Mouse (Mus musculus) MEL (cell line): Measurements from ENCODE around the gene Tatdn2. TPM values are rescaled to one million over a fixed set of nuclear protein-coding genes. Genes with fewer than 3 reads are reported as not detected.
A peak's percentile ranks its signal among the peaks of the same experiment; 100 is the strongest.

Experiments
- DNase-seq: peaks from one replicate; pipeline ENCODE4 v3.0.0; 2011; ENCODE audit warnings: low read depth, low spot score
- H3K27ac ChIP-seq: 2 replicates; pipeline ENCODE4 v1.5.1; 2012; ENCODE audit warnings: low read depth, mild to moderate bottlenecking, control low read depth, low read length, moderate library complexity; ENCODE audit not compliant: control insufficient read depth
- H3K27me3 ChIP-seq, 2 experiments: fragments of 150-350 bp in 1 of 2; sonication (generic) in 1 of 2; 2 replicates each; pipeline ENCODE4 v1.6.1; 2012; ENCODE audit warnings: low read length in 2 of 2, mild to moderate bottlenecking in 2 of 2, improper control_type of control experiment in 1 of 2, moderate library complexity in 1 of 2; ENCODE audit not compliant: insufficient read depth in 2 of 2, control insufficient read depth in 1 of 2
- H3K36me3 ChIP-seq, 2 experiments: 2 replicates each; pipeline ENCODE4 v1.6.1; 2012 to 2014; ENCODE audit warnings: low read length in 2 of 2, improper control_type of control experiment in 1 of 2, inconsistent platforms in 1 of 2, mild to moderate bottlenecking in 1 of 2; ENCODE audit not compliant: insufficient read depth in 2 of 2, control insufficient read depth in 1 of 2
- H3K4me1 ChIP-seq, 2 experiments: fragments of 150-350 bp in 1 of 2; sonication (generic) in 1 of 2; 2 replicates each; pipeline ENCODE4 v1.6.1; 2012; ENCODE audit warnings: low read length in 2 of 2, improper control_type of control experiment in 1 of 2, mild to moderate bottlenecking in 1 of 2; ENCODE audit not compliant: insufficient read depth in 2 of 2, control insufficient read depth in 1 of 2
- H3K4me3 ChIP-seq, 2 experiments: fragments of 150-350 bp in 1 of 2; sonication (generic) in 1 of 2; 2 replicates each; pipeline ENCODE4 v1.5.1; 2012; ENCODE audit warnings: low read depth in 2 of 2, low read length in 2 of 2, mild to moderate bottlenecking in 2 of 2, moderate library complexity in 2 of 2, control low read depth in 1 of 2, improper control_type of control experiment in 1 of 2; ENCODE audit not compliant: control insufficient read depth in 1 of 2, insufficient read depth in 1 of 2
- H3K79me2 ChIP-seq: 2 replicates; pipeline ENCODE4 v1.6.1; 2012; ENCODE audit warnings: mild to moderate bottlenecking, low read length, moderate library complexity; ENCODE audit not compliant: control insufficient read depth, poor library complexity, insufficient read depth
- H3K9ac ChIP-seq: 2 replicates; pipeline ENCODE4 v1.6.1; 2012; ENCODE audit warnings: low read depth, mild to moderate bottlenecking, control low read depth, low read length, moderate library complexity; ENCODE audit not compliant: control insufficient read depth, poor library complexity, severe bottlenecking
- H3K9me3 ChIP-seq: fragments of 150-350 bp; sonication (generic); replicated peaks from 2 replicates; pipeline ENCODE4 v1.6.1; 2012; ENCODE audit warnings: mild to moderate bottlenecking, low read length, improper control_type of control experiment, moderate library complexity; ENCODE audit not compliant: insufficient read depth
- E2F4 ChIP-seq: IDR thresholded peaks from 2 replicates; pipeline ENCODE4 v1.6.1; 2011; ENCODE audit warnings: low read depth, low read length, improper control_type of control experiment, borderline replicate concordance
- GABPA ChIP-seq: IDR thresholded peaks from 2 replicates; pipeline ENCODE4 v1.6.1; 2012; ENCODE audit warnings: low read depth, mild to moderate bottlenecking, inconsistent platforms, low read length, improper control_type of control experiment, moderate library complexity
- GATA1 ChIP-seq: IDR thresholded peaks from 2 replicates; pipeline ENCODE4 v1.6.1; 2011; ENCODE audit warnings: low read depth, low read length, improper control_type of control experiment
- HCFC1 ChIP-seq: IDR thresholded peaks from 2 replicates; pipeline ENCODE4 v1.6.1; 2012; ENCODE audit warnings: low read depth, mild to moderate bottlenecking, inconsistent platforms, low read length, improper control_type of control experiment, moderate library complexity
- JUND ChIP-seq: IDR thresholded peaks from 2 replicates; pipeline ENCODE4 v1.6.1; 2011; ENCODE audit warnings: low read depth, mild to moderate bottlenecking, improper control_type of control experiment, low read length
- KAT2A ChIP-seq: conservative IDR thresholded peaks from 2 replicates; pipeline ENCODE4 v1.6.1; 2012; ENCODE audit warnings: low read depth, low read length, improper control_type of control experiment, inconsistent platforms
- MAFK ChIP-seq: IDR thresholded peaks from 2 replicates; pipeline ENCODE4 v1.6.1; 2011; ENCODE audit warnings: low read depth, mild to moderate bottlenecking, low read length, improper control_type of control experiment, borderline replicate concordance
- MAX ChIP-seq: IDR thresholded peaks from 2 replicates; pipeline ENCODE4 v1.6.1; 2011; ENCODE audit warnings: low read length, improper control_type of control experiment
- MAZ ChIP-seq: IDR thresholded peaks from 2 replicates; pipeline ENCODE4 v1.6.1; 2012; ENCODE audit warnings: low read depth, mild to moderate bottlenecking, inconsistent platforms, low read length, improper control_type of control experiment
- MEF2A ChIP-seq: IDR thresholded peaks from 2 replicates; pipeline ENCODE4 v1.6.1; 2014; ENCODE audit warnings: low read depth, mild to moderate bottlenecking, inconsistent platforms, low read length, improper control_type of control experiment; ENCODE audit not compliant: poor library complexity, insufficient replicate concordance, severe bottlenecking; ENCODE audit errors: extremely low read depth
- MXI1 ChIP-seq: IDR thresholded peaks from 2 replicates; pipeline ENCODE4 v1.6.1; 2011; ENCODE audit warnings: mild to moderate bottlenecking, low read depth, low read length, improper control_type of control experiment
- NELFE ChIP-seq: IDR thresholded peaks from 2 replicates; pipeline ENCODE4 v1.6.1; 2011; ENCODE audit warnings: low read depth, low read length, improper control_type of control experiment
- POLR2A ChIP-seq, 2 experiments: IDR thresholded peaks; 2 replicates each; pipeline ENCODE4 v1.6.1; 2011 to 2012; ENCODE audit warnings: low read length in 2 of 2, mild to moderate bottlenecking in 2 of 2, control low read depth in 1 of 2, improper control_type of control experiment in 1 of 2, low read depth in 1 of 2, moderate library complexity in 1 of 2; ENCODE audit not compliant: control insufficient read depth in 1 of 2, insufficient read depth in 1 of 2, poor library complexity in 1 of 2
- POLR2AphosphoS2 ChIP-seq: IDR thresholded peaks from 2 replicates; pipeline ENCODE4 v1.6.1; 2011; ENCODE audit warnings: low read length, improper control_type of control experiment
- SIN3A ChIP-seq: IDR thresholded peaks from 2 replicates; pipeline ENCODE4 v1.6.1; 2012; ENCODE audit warnings: low read length, improper control_type of control experiment, inconsistent platforms
- SMC3 ChIP-seq: IDR thresholded peaks from 2 replicates; pipeline ENCODE4 v1.6.1; 2011; ENCODE audit warnings: low read depth, low read length, improper control_type of control experiment
- UBTF ChIP-seq: IDR thresholded peaks from 2 replicates; pipeline ENCODE4 v1.6.1; 2012; ENCODE audit warnings: low read depth, mild to moderate bottlenecking, inconsistent platforms, low read length, improper control_type of control experiment, moderate library complexity, borderline replicate concordance; ENCODE audit not compliant: insufficient read depth
- USF1 ChIP-seq: IDR thresholded peaks from 2 replicates; pipeline ENCODE4 v1.6.1; 2014; ENCODE audit warnings: low read depth, mild to moderate bottlenecking, inconsistent platforms, low read length, improper control_type of control experiment, moderate library complexity
- USF2 ChIP-seq, 2 experiments: IDR thresholded peaks; 2 replicates each; pipeline ENCODE4 v1.6.1; 2011 to 2012; ENCODE audit warnings: improper control_type of control experiment in 2 of 2, low read length in 2 of 2, borderline replicate concordance in 1 of 2, inconsistent platforms in 1 of 2, low read depth in 1 of 2, mild to moderate bottlenecking in 1 of 2; ENCODE audit not compliant: insufficient read depth in 1 of 2
- ZC3H11A ChIP-seq: IDR thresholded peaks from 2 replicates; pipeline ENCODE4 v1.6.1; 2012; ENCODE audit warnings: low read depth, mild to moderate bottlenecking, inconsistent platforms, low read length, improper control_type of control experiment
- ZKSCAN1 ChIP-seq: IDR thresholded peaks from 2 replicates; pipeline ENCODE4 v1.6.1; 2012; ENCODE audit warnings: low read depth, mild to moderate bottlenecking, inconsistent platforms, low read length, improper control_type of control experiment, moderate library complexity
- polyA plus RNA-seq, 2 experiments: library from polyadenylated mRNA; stranded (reverse) in 1 of 2; unstranded in 1 of 2; fragments of >175 nt in 1 of 2; fragments of >200 nt in 1 of 2; gene quantifications; 2 replicates each; pipeline versions ENCODE4 v1.2.1 to v1.2.4; 2012; ENCODE audit warnings: low replicate concordance in 2 of 2, low read depth in 1 of 2; ENCODE audit not compliant: insufficient read length in 2 of 2, insufficient read depth in 1 of 2, missing spikeins in 1 of 2
- total RNA-seq: library from RNA; depleted of rRNA; stranded (reverse); fragments of 300-350 nt; gene quantifications from 2 replicates; pipeline ENCODE4 v1.2.3, GENCODE M21; 2012

Gene Tatdn2
- total and polyA plus RNA-seq, 3 experiments, result 102 to 136 (median 121) TPM

- Histone ChIP-seq H3K27ac (no peak overlapping the region), H3K36me3 (peaks cover 0 to 15% of the 10 kb centered on the region in 2 experiments; a peak in 2 of 4 replicates), H3K9me3 (no peaks in the 10 kb centered on the region), H3K4me1 (no peaks in the 10 kb centered on the region), H3K27me3 (no peaks in the 10 kb centered on the region), H3K79me2 (no peaks in the 10 kb centered on the region), H3K4me3 (no peak overlapping the region), H3K9ac (no peak overlapping the region)
- DNase-seq, result no peak
- TF ChIP-seq ZC3H11A (no peak), MAZ (no peak), USF2 (IDR thresholded peaks at IDR 0.05; ENCODE audit: borderline replicate concordance in 1 of 2, insufficient read depth in 1 of 2, low read depth in 1 of 2, low read length in 2 of 2) (no peak), JUND (no peak), UBTF (no peak), GABPA (no peak), POLR2AphosphoS2 (no peak), USF1 (no peak), MXI1 (no peak), MAFK (no peak), GATA1 (no peak), SMC3 (no peak), POLR2A (IDR thresholded peaks at IDR 0.05; ENCODE audit: control insufficient read depth in 1 of 2, insufficient read depth in 1 of 2, low read depth in 1 of 2, low read length in 2 of 2, poor library complexity in 1 of 2) (no peak), ZKSCAN1 (no peak), NELFE (no peak), HCFC1 (no peak), SIN3A (no peak), E2F4 (no peak), MAX (no peak), MEF2A (no peak)
Observed at GRCm38 (mm10) chr6:113721061-113721460, 24.2 kb downstream of the Tatdn2 start.

GRCm38 (mm10) chr6:113728181-113728580, 31.3 kb downstream of the Tatdn2 start:
- H3K36me3 ChIP-seq, result peaks cover 3 to 17% of the 10 kb centered on the region in 2 experiments; a peak in 3 of 4 replicates
- no peak for DNase-seq
- no peak overlapping the region for H3K27ac ChIP-seq
- H3K27me3 ChIP-seq, result no peaks in the 10 kb centered on the region
- H3K4me1 ChIP-seq, result no peaks in the 10 kb centered on the region
- H3K9ac ChIP-seq, result no peak overlapping the region
- no peak overlapping the region for H3K4me3 ChIP-seq
- no peaks in the 10 kb centered on the region for H3K79me2 ChIP-seq
- no peaks in the 10 kb centered on the region for H3K9me3 ChIP-seq
- TF ChIP-seq POLR2A (IDR thresholded peaks at IDR 0.05; ENCODE audit: control insufficient read depth in 1 of 2, insufficient read depth in 1 of 2, low read depth in 1 of 2, low read length in 2 of 2, poor library complexity in 1 of 2) (0 out of 4 replicates have a peak, but pooled peaks of 1 of the 2 experiments have one; percentile 4), KAT2A (no peak)
